Mouse (Mus musculus): ENCODE measurements around the gene Cdc42. TPM values are rescaled to one million over a fixed set of nuclear protein-coding genes. Genes with fewer than 3 reads are reported as not detected.
A peak's percentile ranks its signal among the peaks of the same experiment; 100 is the strongest.

The Cdc42 gene
- polyA plus RNA-seq, 1 experiment from 2014 or later, result 841 TPM

DNA sequence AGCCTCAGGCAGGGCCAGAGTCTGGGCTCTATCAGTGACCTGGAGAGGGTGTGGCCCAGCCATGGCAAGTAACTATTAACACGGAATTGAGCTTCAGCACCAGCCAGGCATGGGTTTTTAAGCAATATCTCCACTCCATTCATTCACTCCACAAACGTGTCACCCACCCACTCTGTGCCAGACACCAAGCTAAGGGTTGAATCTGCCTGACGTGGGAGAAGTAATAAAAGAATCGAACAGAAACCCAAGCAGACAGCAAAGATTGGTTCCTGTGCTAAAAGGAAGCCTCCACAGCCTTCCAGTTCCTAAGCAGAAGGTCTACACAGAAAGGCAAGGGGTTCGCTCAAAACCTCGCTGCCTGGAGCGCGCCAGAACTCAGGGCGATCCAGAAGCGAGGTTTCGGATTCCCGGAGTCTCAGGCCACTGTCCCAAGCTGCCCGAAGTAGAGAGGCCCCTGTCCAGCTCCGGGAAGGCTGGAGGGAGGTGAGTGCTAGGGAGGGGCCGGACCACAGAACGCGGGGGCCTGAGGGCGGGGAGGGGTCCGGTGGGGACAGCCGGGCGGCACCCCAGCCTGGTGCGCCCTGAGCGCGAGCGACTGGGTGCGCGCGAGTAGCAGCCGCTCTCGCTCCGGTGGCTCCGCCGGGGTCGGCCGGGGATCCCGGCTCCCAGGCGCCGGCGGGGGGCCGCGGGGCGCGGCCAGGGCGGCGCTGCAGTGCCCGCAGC lies 80.9 kb downstream of the Cdc42 start:
- Histone ChIP-seq H3K27ac (no peak overlapping the region), H3K27me3 (peaks cover 76% of the 10 kb centered on the region), H3K4me1 (replicated peaks) (peaks cover 37% of the 10 kb centered on the region), H3K9me3 (no peaks in the 10 kb centered on the region), H3K4me2 (peak overlapping the region; percentile 93), H3K9ac (peak overlapping the region; percentile 74), H3K4me3 (peak overlapping the region; percentile 56), H3K36me3 (no peaks in the 10 kb centered on the region)
- no peak for ATAC-seq (ENCODE audit: low FRiP score)
- WGBS, result 2% methylated on average over 43 of the region's 46 CpGs

- Histone ChIP-seq H3K4me3 (no peak overlapping the region), H3K27ac (no peak overlapping the region), H3K4me1 (replicated peaks) (peaks cover 33% of the 10 kb centered on the region), H3K4me2 (no peak overlapping the region), H3K9ac (no peak overlapping the region), H3K27me3 (peaks cover 59% of the 10 kb centered on the region), H3K9me3 (no peaks in the 10 kb centered on the region), H3K36me3 (no peaks in the 10 kb centered on the region)
- 8% methylated on average over 6 of the region's 6 CpGs for WGBS
- no peak for ATAC-seq (ENCODE audit: low FRiP score)
Measured at GRCm38 (mm10) chr4:137274304-137274703, 83.2 kb downstream of the Cdc42 start.

DNA sequence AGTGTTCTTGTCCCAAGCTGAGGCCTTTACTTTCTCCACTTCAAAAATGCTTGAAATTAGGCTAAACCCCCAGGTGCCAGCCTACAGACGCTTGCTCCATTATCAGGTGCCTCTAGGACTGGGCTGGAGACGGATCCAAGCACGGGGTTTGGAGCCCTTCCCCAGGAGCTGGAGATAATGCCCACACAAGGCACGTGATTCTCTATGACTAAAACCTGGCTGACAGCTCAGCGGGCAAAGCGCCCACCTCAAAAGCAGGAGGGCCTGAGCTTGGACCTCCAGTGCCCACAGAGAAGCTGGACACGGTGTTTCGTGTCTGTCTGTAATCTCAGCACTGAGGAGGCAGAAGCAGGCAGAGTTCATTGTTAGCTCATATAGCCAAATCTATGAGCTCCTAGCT lies 85.7 kb downstream of the Cdc42 start:
- Histone ChIP-seq H3K36me3 (no peaks in the 10 kb centered on the region), H3K9ac (no peak overlapping the region), H3K4me3 (no peak overlapping the region), H3K4me1 (replicated peaks) (peaks cover 9% of the 10 kb centered on the region), H3K9me3 (no peaks in the 10 kb centered on the region), H3K27ac (no peak overlapping the region), H3K4me2 (no peak overlapping the region), H3K27me3 (peaks cover 40% of the 10 kb centered on the region)
- 88% methylated on average over 8 of the region's 8 CpGs for WGBS
- ATAC-seq (ENCODE audit: low FRiP score), result no peak

Other genes with a start within 250 kb of the Cdc42 start
- gene Wnt4, start 80.2 kb downstream of the Cdc42 start, polyA plus RNA-seq (2015; fragmentation: Nextera tagmentation; extraction: Ambion mirVana), result 1.2 and 1.5 TPM in 2 replicates
- not detected in 2 replicates for gene Cela3a, start 52.1 kb upstream of the Cdc42 start, polyA plus RNA-seq (2015; fragmentation: Nextera tagmentation; extraction: Ambion mirVana)
- gene Cela3b, start 72.8 kb upstream of the Cdc42 start, polyA plus RNA-seq (2015; fragmentation: Nextera tagmentation; extraction: Ambion mirVana), result not detected in 2 replicates
- gene 1700013G24Rik, start 95.6 kb upstream of the Cdc42 start, polyA plus RNA-seq (2015; fragmentation: Nextera tagmentation; extraction: Ambion mirVana), result not detected in 2 replicates
- gene Hspg2, start 111.0 kb upstream of the Cdc42 start, polyA plus RNA-seq (2015; fragmentation: Nextera tagmentation; extraction: Ambion mirVana), result 6.1 and 6.8 TPM in 2 replicates
- 1.7 TPM in 1 of 2 replicates, not detected in the other for gene Ldlrad2, start 216.8 kb upstream of the Cdc42 start, polyA plus RNA-seq (2015; fragmentation: Nextera tagmentation; extraction: Ambion mirVana)
- 66.6 and 68.1 TPM in 2 replicates for gene Usp48, start 236.0 kb upstream of the Cdc42 start, polyA plus RNA-seq (2015; fragmentation: Nextera tagmentation; extraction: Ambion mirVana)